Mouse (Mus musculus) liver, embryonic 13.5 days (tissue): ENCODE measurements at regions not wholly inside any gene's neighbourhood (a gene's known extent, or its start where the extent isn't known, plus 50 kb on each side); places are given as distances from the start of the nearest gene placed in this dataset.

Experiments used
- ATAC-seq: fragments of 200-750 bp; cut with Nextera tagmentation; 2 replicates; pipeline ENCODE4 v1.8.0; 2017; ENCODE audit warnings: low read depth, mild to moderate bottlenecking, moderate number of reproducible peaks, moderate library complexity
- DNase-seq: peaks from one replicate; pipeline ENCODE4 v3.0.0; 2022
- H3K27ac ChIP-seq: fragments of 300-500 bp; sonication (generic); 2 replicates; pipeline ENCODE4 v1.5.1; 2015; ENCODE audit warnings: moderate library complexity, mild to moderate bottlenecking, inconsistent platforms
- H3K27me3 ChIP-seq: fragments of 300-500 bp; sonication (generic); 2 replicates; pipeline ENCODE4 v1.6.1; 2015; ENCODE audit warnings: mild to moderate bottlenecking, inconsistent platforms
- H3K36me3 ChIP-seq: fragments of 300-500 bp; sonication (generic); 2 replicates; pipeline ENCODE4 v1.6.1; 2015; ENCODE audit warnings: mild to moderate bottlenecking, inconsistent platforms
- H3K4me1 ChIP-seq: fragments of 300-500 bp; sonication (generic); replicated peaks from 2 replicates; pipeline ENCODE4 v1.6.1; 2015; ENCODE audit warnings: inconsistent platforms
- H3K4me2 ChIP-seq: fragments of 300-500 bp; sonication (generic); 2 replicates; pipeline ENCODE4 v1.6.1; 2015; ENCODE audit warnings: inconsistent platforms, mild to moderate bottlenecking, moderate library complexity
- H3K4me3 ChIP-seq: fragments of 300-500 bp; sonication (generic); replicated peaks from 2 replicates; pipeline ENCODE4 v1.5.1; 2015; ENCODE audit warnings: mild to moderate bottlenecking, inconsistent platforms
- H3K9ac ChIP-seq: fragments of 300-500 bp; sonication (generic); 2 replicates; pipeline ENCODE4 v1.6.1; 2015; ENCODE audit warnings: mild to moderate bottlenecking, inconsistent platforms
- H3K9me3 ChIP-seq: fragments of 300-500 bp; sonication (generic); replicated peaks from 2 replicates; pipeline ENCODE4 v1.6.1; 2016; ENCODE audit warnings: inconsistent platforms
- WGBS: fragments of 180-500 bp; shearing (Covaris S2); methylation state at CpG from one replicate; pipeline ENCODE4 v1.1.7; 2015; ENCODE audit not compliant: insufficient replicate concordance; 5-methylcytosine and 5-hydroxymethylcytosine counted together

DNA sequence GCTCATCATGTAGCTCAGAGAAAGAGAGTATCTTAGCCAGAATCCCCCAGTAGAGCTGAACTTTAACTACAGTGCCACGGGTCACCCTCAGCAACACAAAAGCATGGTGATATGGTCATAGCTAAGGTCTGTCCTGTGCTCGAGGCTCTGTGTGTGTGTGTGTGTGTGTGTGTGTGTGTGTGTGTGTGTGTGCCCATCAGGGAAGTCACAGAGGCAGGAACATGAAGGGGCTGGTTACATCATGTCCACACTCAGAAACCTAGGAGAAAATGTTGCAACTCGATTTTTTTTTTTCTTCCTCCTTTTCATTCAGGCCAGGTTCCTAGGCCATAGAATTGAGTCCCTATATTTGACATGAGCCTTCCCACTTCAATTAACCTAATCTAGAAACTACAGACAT, 441.8 kb downstream of the Rps24 start:
- Histone ChIP-seq H3K27me3 (no peaks in the 10 kb centered on the region), H3K4me3 (no peak overlapping the region), H3K4me1 (0 out of 2 replicates have a peak, but pooled peaks cover 4% of the 10 kb centered on the region), H3K27ac (no peak overlapping the region), H3K4me2 (no peak overlapping the region), H3K9me3 (no peaks in the 10 kb centered on the region), H3K9ac (no peak overlapping the region), H3K36me3 (no peaks in the 10 kb centered on the region)
- ATAC-seq: no peak
- 35% methylated on average over 3 of the region's 3 CpGs for WGBS
- DNase-seq: no peak

DNA sequence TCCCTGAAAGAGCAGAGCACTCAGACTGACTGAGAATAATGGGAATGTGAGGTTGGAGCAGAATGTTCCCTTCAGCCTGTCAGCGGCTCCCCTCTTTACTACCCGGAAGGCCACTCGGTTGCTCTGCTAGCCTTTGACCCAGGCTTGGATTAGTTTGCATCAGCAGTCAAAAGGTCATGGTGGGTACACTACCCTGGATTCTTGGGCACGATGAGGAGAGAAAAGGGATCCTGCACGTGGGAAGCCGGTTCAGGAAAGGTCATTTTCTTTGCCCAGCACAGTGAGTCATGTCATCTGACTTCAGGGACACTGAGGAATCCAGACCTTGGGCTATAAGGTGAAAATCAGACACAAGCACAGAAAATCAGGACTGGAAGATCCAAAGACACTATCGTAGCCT, 443.3 kb downstream of the Rps24 start:
- DNase-seq (no peak), ATAC-seq (no peak)
- no peaks in the 10 kb centered on the region for H3K9me3 ChIP-seq
- H3K27ac ChIP-seq: no peak overlapping the region
- no peaks in the 10 kb centered on the region for H3K36me3 ChIP-seq
- no peak overlapping the region for H3K4me2 ChIP-seq
- no peaks in the 10 kb centered on the region for H3K27me3 ChIP-seq
- H3K4me3 ChIP-seq: no peak overlapping the region
- 0 out of 2 replicates have a peak, but pooled peaks cover 4% of the 10 kb centered on the region for H3K4me1 ChIP-seq
- WGBS: 56% methylated on average over 7 of the region's 7 CpGs
- H3K9ac ChIP-seq: no peak overlapping the region

DNA sequence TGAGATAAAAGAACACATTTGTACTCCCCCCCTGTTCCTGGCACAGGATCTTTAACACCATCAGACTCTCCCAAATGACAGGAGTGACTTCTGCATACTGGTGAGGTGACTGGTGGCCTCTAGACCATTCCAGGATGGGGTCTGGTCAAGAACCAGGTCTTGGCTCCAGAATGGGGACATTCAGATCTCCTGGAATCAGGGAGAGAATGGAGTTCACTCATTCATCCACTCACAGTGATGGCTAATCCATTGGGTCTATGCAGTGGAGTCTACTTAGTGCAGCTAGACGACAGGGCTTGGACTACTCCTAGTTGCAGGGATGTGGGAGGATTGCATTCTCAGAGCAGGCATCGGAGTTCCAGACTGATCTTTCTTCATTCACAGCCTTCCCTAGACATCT, 451.0 kb downstream of the Rps24 start:
- no peaks in the 10 kb centered on the region for H3K4me1 ChIP-seq
- no peaks in the 10 kb centered on the region for H3K36me3 ChIP-seq
- no peak overlapping the region for H3K4me3 ChIP-seq
- H3K9me3 ChIP-seq: no peaks in the 10 kb centered on the region
- H3K9ac ChIP-seq: no peak overlapping the region
- no peak overlapping the region for H3K4me2 ChIP-seq
- no peaks in the 10 kb centered on the region for H3K27me3 ChIP-seq
- no peak overlapping the region for H3K27ac ChIP-seq
- 50% methylated on average over 2 of the region's 2 CpGs for WGBS
- ATAC-seq (no peak), DNase-seq (no peak)

DNA sequence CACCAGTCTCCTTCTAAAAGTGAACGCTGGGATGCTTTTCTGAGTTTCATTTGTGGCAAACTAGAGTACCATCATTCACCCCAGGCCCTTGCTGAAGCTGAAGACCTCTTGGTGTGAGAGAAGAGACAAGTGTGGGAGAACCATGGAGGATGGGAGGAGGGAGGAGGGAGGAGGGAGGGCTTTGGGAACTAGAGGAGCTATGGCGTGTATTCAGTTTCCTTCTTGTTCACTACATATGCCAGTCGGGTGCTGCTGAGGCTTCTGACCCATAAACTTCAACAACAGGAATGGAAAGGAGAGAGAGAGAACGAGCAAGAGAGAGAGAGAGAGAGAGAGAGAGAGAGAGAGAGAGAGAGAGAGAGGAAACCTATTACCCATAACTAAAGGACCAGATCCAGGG, 452.1 kb downstream of the Rps24 start:
- Histone ChIP-seq H3K27ac (no peak overlapping the region), H3K4me2 (no peak overlapping the region), H3K9me3 (no peaks in the 10 kb centered on the region), H3K4me3 (no peak overlapping the region), H3K9ac (no peak overlapping the region), H3K4me1 (no peaks in the 10 kb centered on the region), H3K27me3 (no peaks in the 10 kb centered on the region), H3K36me3 (no peaks in the 10 kb centered on the region)
- DNase-seq (no peak), ATAC-seq (no peak)
- 60% methylated on average over 4 of the region's 4 CpGs for WGBS

DNA sequence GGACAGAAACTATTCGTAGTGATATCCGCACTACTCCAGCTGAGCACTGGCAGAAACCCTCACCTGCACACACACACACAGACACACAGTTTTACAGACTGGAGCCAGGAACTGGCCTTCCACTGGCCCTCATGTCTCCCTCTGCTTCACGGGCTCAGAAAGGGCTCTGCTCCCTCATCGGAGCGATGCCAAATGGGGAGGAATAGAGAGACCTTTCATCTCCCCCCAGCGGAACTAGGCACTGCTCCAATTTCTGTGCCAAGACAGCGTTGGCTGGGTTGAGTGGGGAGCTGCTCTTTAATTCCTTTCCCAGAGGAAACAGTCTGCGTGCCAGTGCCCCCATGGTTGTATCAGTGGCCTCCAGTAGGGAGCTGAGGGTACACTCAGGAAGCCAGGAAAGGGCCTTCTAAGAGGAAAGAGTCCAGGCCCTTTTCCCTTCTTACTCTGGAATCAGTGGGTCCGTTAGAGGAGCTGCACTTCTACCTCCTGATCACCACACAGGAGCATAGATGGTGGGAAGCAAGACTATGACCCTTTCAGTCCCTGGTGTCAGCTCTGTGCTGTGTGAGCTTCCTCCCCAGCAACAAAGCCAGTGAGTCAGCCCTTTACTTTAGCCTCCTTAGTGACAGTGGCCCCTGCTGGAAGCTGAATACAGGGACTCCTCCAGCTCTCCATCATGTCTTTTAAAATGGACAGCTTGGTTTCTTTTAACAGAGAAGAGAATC, 452.7 kb downstream of the Rps24 start:
- DNase-seq (no peak), ATAC-seq (no peak)
- Histone ChIP-seq H3K4me1 (no peaks in the 10 kb centered on the region), H3K27ac (no peak overlapping the region), H3K36me3 (no peaks in the 10 kb centered on the region), H3K9me3 (no peaks in the 10 kb centered on the region), H3K4me2 (no peak overlapping the region), H3K27me3 (no peaks in the 10 kb centered on the region), H3K4me3 (no peak overlapping the region), H3K9ac (no peak overlapping the region)
- WGBS: 59% methylated on average over 9 of the region's 9 CpGs

DNA sequence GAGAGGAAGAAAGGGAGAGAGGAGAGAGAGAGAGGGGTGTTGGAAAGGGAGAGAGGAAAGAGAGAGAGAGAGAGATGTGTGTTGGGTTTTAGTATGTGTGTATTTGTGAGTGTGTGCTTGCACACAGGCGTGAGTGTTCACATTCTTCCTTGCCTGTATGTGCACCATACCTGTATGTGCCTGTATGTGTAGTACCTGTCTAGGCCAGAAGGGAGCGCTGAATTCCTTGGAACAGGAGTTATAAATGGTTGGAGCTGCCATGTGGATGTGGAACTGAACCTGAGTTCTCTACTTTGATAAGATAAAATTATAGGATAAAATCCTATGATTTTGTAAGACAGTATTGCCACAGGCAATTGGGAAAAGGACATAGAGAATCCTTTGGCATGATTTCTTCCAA, 458.8 kb downstream of the Rps24 start:
- ATAC-seq (no peak), DNase-seq (no peak)
- H3K9me3 ChIP-seq: no peaks in the 10 kb centered on the region
- no peaks in the 10 kb centered on the region for H3K27me3 ChIP-seq
- H3K4me1 ChIP-seq: no peaks in the 10 kb centered on the region
- WGBS: 36% methylated on average over 2 of the region's 2 CpGs
- no peak overlapping the region for H3K9ac ChIP-seq
- H3K27ac ChIP-seq: no peak overlapping the region
- no peaks in the 10 kb centered on the region for H3K36me3 ChIP-seq
- H3K4me3 ChIP-seq: no peak overlapping the region
- no peak overlapping the region for H3K4me2 ChIP-seq

DNA sequence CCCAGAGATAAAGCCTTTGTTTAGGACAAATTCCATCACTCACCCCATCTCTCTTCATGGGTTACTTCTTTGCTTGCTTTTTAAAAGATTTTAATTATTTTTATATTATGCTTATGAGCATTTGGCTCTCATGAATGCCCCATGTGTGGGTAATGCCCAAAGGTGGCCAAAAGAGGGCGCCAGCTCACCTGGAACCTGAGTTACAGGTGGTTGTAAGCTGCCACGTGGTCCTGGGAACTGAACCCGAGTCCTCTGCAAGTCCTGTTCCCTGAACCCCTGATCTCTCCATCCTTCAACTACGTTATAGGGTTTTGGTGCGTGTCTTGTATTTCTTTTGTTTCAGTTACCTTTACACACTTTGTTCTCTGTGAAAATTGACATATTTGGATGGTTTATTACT, 460.2 kb downstream of the Rps24 start:
- H3K4me2 ChIP-seq: no peak overlapping the region
- H3K4me1 ChIP-seq: no peaks in the 10 kb centered on the region
- H3K36me3 ChIP-seq: no peaks in the 10 kb centered on the region
- ATAC-seq (no peak), DNase-seq (no peak)
- H3K4me3 ChIP-seq: no peak overlapping the region
- no peaks in the 10 kb centered on the region for H3K9me3 ChIP-seq
- H3K27me3 ChIP-seq: no peaks in the 10 kb centered on the region
- H3K27ac ChIP-seq: no peak overlapping the region
- WGBS: 68% methylated on average over 5 of the region's 5 CpGs
- no peak overlapping the region for H3K9ac ChIP-seq

DNA sequence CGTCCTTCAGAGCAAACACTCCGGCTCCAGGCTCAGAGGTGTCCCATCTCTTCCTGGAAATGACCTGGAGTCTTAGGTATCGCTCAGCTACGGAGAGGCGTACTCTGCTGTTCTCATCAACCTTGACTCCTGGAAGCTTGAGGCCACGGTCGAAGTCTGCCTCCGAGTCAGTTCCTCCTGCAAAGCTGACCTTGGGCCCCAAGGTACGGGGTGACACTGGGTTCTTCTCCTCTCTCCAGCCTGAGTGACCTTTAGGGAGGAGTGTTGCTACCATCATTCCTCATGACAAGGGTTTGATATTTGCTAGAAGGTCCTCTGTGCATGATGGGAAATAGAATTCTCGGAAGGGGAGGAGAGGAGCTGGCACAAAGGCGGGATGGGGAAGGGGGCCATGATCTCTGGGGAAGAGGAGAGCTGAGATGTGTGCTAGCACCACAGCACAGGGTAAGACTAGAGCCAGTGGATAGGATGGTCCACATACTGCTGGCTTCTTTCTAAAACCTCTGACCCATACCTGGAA, 469.0 kb downstream of the Rps24 start:
- WGBS: 59% methylated on average over 11 of the region's 11 CpGs
- Histone ChIP-seq H3K9ac (no peak overlapping the region), H3K4me3 (no peak overlapping the region), H3K9me3 (no peaks in the 10 kb centered on the region), H3K36me3 (no peaks in the 10 kb centered on the region), H3K27me3 (no peaks in the 10 kb centered on the region), H3K4me2 (no peak overlapping the region), H3K4me1 (no peaks in the 10 kb centered on the region), H3K27ac (no peak overlapping the region)
- DNase-seq (no peak), ATAC-seq (no peak)

DNA sequence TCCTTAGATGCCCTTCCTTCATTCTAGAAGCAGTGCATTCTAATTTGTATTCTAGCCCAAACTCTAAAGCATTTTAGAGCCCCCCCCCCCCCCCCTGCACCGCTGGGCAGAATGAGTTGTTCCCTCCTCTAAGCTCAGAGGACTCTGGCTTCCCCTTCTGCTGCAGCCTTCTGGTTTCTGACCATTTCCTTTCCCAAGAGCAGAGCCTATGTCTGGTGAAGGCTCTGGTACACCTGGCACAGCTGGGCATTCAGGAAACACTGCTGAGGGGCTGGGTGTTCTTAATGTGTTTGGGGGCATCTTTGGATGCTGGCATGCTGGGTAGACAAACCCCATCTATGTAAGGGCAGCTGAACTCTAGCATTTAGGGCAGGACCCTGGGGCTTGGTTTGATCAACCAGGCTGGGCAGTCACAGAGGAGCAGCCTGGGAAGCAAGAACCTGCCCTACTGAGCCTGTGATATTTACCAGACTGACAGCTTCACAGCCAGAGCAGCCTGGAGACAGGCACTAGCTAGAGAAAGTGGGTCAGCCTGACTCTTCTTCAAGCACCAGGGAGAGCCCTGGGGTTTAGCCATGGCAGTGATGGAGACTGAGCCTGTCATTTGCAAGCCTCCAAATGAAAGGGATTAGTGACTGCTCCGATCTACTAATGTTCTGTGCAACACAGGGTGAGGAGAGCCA, 469.7 kb downstream of the Rps24 start:
- Histone ChIP-seq H3K36me3 (no peaks in the 10 kb centered on the region), H3K27me3 (no peaks in the 10 kb centered on the region), H3K27ac (no peak overlapping the region), H3K9me3 (no peaks in the 10 kb centered on the region), H3K4me2 (no peak overlapping the region), H3K4me3 (no peak overlapping the region), H3K9ac (no peak overlapping the region), H3K4me1 (no peaks in the 10 kb centered on the region)
- no peak for DNase-seq
- 33% methylated on average over 2 of the region's 2 CpGs for WGBS
- no peak for ATAC-seq

DNA sequence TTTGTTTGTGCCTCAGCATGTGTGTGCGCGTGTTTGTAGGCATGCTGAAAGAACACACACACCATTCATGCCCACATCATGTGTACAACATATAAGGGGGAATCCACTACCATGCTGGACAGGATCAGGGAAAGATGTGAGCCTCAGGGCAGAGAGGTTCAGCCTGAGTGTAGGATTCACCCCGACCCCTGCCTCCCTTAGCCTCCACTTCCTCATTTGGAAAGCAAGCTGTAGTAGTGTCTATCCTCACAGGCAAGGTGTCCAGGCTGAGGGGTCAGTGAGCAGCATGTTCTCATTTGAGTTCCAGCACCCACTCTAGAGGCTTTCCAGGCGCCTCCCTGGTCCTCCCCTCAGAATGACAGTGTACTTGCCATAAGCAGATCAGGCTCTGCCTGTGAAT, 470.5 kb downstream of the Rps24 start:
- Histone ChIP-seq H3K27me3 (no peaks in the 10 kb centered on the region), H3K27ac (no peak overlapping the region), H3K4me3 (no peak overlapping the region), H3K4me2 (no peak overlapping the region), H3K4me1 (no peaks in the 10 kb centered on the region), H3K9me3 (no peaks in the 10 kb centered on the region), H3K36me3 (no peaks in the 10 kb centered on the region), H3K9ac (no peak overlapping the region)
- 57% methylated on average over 4 of the region's 4 CpGs for WGBS
- no peak for DNase-seq
- ATAC-seq: no peak

DNA sequence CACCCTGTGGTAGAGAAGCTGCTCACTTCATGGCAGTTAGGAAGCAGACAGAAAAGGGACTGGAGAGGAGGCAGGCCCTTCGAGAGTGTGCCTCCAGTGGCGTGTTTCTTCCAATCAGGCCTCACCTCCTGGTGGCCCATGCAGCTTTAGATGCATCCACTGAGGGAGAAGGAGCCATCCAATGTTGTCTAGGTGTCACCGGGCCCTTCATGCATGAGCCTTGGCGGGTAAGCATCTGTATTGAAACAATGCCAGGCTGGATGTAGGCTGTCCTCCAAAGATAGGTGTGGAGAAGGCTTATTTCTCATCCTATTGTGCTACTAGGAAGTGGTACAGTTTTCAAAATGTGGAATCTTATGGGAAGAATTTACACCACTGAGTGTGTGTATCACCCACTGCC, 471.9 kb downstream of the Rps24 start:
- ATAC-seq (no peak), DNase-seq (no peak)
- Histone ChIP-seq H3K4me1 (no peaks in the 10 kb centered on the region), H3K4me2 (no peak overlapping the region), H3K9me3 (no peaks in the 10 kb centered on the region), H3K4me3 (no peak overlapping the region), H3K27ac (no peak overlapping the region), H3K9ac (no peak overlapping the region), H3K27me3 (no peaks in the 10 kb centered on the region), H3K36me3 (no peaks in the 10 kb centered on the region)
- WGBS: 63% methylated on average over 4 of the region's 4 CpGs

DNA sequence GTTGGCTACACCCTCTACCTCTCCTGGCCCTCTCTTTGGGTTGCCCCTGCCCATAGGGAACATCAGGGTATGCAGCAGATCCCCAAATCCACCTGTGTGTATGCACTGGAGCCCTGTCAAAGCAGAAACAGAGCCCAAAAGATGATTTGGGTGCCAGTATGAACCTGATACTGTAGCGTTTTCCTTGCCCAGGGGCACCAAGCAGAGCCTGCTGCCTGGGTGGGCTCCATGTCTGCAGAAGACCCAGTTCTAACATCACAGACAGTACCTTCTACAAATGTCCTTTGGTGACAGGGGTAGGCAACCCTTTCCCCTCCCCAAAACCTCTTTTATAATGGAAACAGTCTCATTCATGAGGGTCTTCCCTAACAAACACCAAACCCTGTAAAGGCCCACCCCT, 472.5 kb downstream of the Rps24 start:
- no peak for ATAC-seq
- DNase-seq: no peak

More for the DNA sequence above, 472.5 kb downstream of the Rps24 start:
- H3K4me3 ChIP-seq: no peak overlapping the region
- H3K4me1 ChIP-seq: no peaks in the 10 kb centered on the region
- H3K27me3 ChIP-seq: no peaks in the 10 kb centered on the region
- no peaks in the 10 kb centered on the region for H3K36me3 ChIP-seq
- H3K9ac ChIP-seq: no peak overlapping the region
- no peak overlapping the region for H3K4me2 ChIP-seq
- WGBS: 35% methylated on average over 1 of the region's 1 CpGs
- no peaks in the 10 kb centered on the region for H3K9me3 ChIP-seq
- no peak overlapping the region for H3K27ac ChIP-seq
